Mouse (Mus musculus): ENCODE measurements around the gene Olfr808. TPM values are rescaled to one million over a fixed set of nuclear protein-coding genes. Genes with fewer than 3 reads are reported as not detected.

Olfr808 gene
- polyA plus RNA-seq, 1 experiment from 2014 or later = not detected

Small RNAs within 50 kb of the gene (microRNA-seq; reads per million reads assigned to microRNA genes)
- gene Gm24485 = not detected

Other genes with a start within 250 kb of the Olfr808 start
- not detected in 2 replicates for gene Olfr791, start 243.7 kb upstream of the Olfr808 start, polyA plus RNA-seq (2014; fragmentation: Nextera tagmentation; extraction: Ambion mirVana)
- gene Olfr792, start 226.3 kb upstream of the Olfr808 start, polyA plus RNA-seq (2014; fragmentation: Nextera tagmentation; extraction: Ambion mirVana) = not detected in 2 replicates
- not detected in 2 replicates for gene Olfr794, start 197.8 kb upstream of the Olfr808 start, polyA plus RNA-seq (2014; fragmentation: Nextera tagmentation; extraction: Ambion mirVana)
- not detected in 2 replicates for gene Olfr796, start 152.9 kb upstream of the Olfr808 start, polyA plus RNA-seq (2014; fragmentation: Nextera tagmentation; extraction: Ambion mirVana)
- not detected in 2 replicates for gene Olfr798, start 137.5 kb upstream of the Olfr808 start, polyA plus RNA-seq (2014; fragmentation: Nextera tagmentation; extraction: Ambion mirVana)
- gene Olfr799, start 128.0 kb upstream of the Olfr808 start, polyA plus RNA-seq (2014; fragmentation: Nextera tagmentation; extraction: Ambion mirVana) = not detected in 2 replicates
- not detected in 2 replicates for gene Olfr800, start 107.8 kb upstream of the Olfr808 start, polyA plus RNA-seq (2014; fragmentation: Nextera tagmentation; extraction: Ambion mirVana)
- not detected in 2 replicates for gene Olfr801, start 91.6 kb upstream of the Olfr808 start, polyA plus RNA-seq (2014; fragmentation: Nextera tagmentation; extraction: Ambion mirVana)
- not detected in 2 replicates for gene Olfr802, start 77.3 kb upstream of the Olfr808 start, polyA plus RNA-seq (2014; fragmentation: Nextera tagmentation; extraction: Ambion mirVana)
- gene Olfr803, start 71.2 kb upstream of the Olfr808 start, polyA plus RNA-seq (2014; fragmentation: Nextera tagmentation; extraction: Ambion mirVana) = not detected in 2 replicates
- not detected in 2 replicates for gene Olfr804, start 62.3 kb upstream of the Olfr808 start, polyA plus RNA-seq (2014; fragmentation: Nextera tagmentation; extraction: Ambion mirVana)
- not detected in 2 replicates for gene Olfr805, start 36.1 kb upstream of the Olfr808 start, polyA plus RNA-seq (2014; fragmentation: Nextera tagmentation; extraction: Ambion mirVana)
- not detected in 2 replicates for gene Olfr806, start 23.6 kb upstream of the Olfr808 start, polyA plus RNA-seq (2014; fragmentation: Nextera tagmentation; extraction: Ambion mirVana)
- not detected in 2 replicates for gene Olfr807, start 7.7 kb upstream of the Olfr808 start, polyA plus RNA-seq (2014; fragmentation: Nextera tagmentation; extraction: Ambion mirVana)
- not detected in 2 replicates for gene Olfr809, start 9.2 kb downstream of the Olfr808 start, polyA plus RNA-seq (2014; fragmentation: Nextera tagmentation; extraction: Ambion mirVana)
- gene Olfr810, start 29.4 kb downstream of the Olfr808 start, polyA plus RNA-seq (2014; fragmentation: Nextera tagmentation; extraction: Ambion mirVana) = not detected in 2 replicates
- not detected in 2 replicates for gene Olfr811, start 38.9 kb downstream of the Olfr808 start, polyA plus RNA-seq (2014; fragmentation: Nextera tagmentation; extraction: Ambion mirVana)
- not detected in 2 replicates for gene Olfr812, start 80.6 kb downstream of the Olfr808 start, polyA plus RNA-seq (2014; fragmentation: Nextera tagmentation; extraction: Ambion mirVana)
- gene Olfr813, start 89.9 kb downstream of the Olfr808 start, polyA plus RNA-seq (2014; fragmentation: Nextera tagmentation; extraction: Ambion mirVana) = not detected in 2 replicates
- not detected in 2 replicates for gene Olfr814, start 114.4 kb downstream of the Olfr808 start, polyA plus RNA-seq (2014; fragmentation: Nextera tagmentation; extraction: Ambion mirVana)
- not detected in 2 replicates for gene Olfr815, start 140.4 kb downstream of the Olfr808 start, polyA plus RNA-seq (2014; fragmentation: Nextera tagmentation; extraction: Ambion mirVana)
- not detected in 2 replicates for gene Olfr816, start 150.1 kb downstream of the Olfr808 start, polyA plus RNA-seq (2014; fragmentation: Nextera tagmentation; extraction: Ambion mirVana)
- not detected in 2 replicates for gene Olfr818, start 183.6 kb downstream of the Olfr808 start, polyA plus RNA-seq (2014; fragmentation: Nextera tagmentation; extraction: Ambion mirVana)
- not detected in 2 replicates for gene Olfr819, start 201.8 kb downstream of the Olfr808 start, polyA plus RNA-seq (2014; fragmentation: Nextera tagmentation; extraction: Ambion mirVana)
- not detected in 2 replicates for gene Olfr247, start 210.7 kb downstream of the Olfr808 start, polyA plus RNA-seq (2014; fragmentation: Nextera tagmentation; extraction: Ambion mirVana)
- gene Gm10310, start 219.6 kb downstream of the Olfr808 start, polyA plus RNA-seq (2014; fragmentation: Nextera tagmentation; extraction: Ambion mirVana) = not detected in 2 replicates
- gene Olfr820, start 247.1 kb downstream of the Olfr808 start, polyA plus RNA-seq (2014; fragmentation: Nextera tagmentation; extraction: Ambion mirVana) = not detected in 2 replicates